13 mouse cellular contexts compared by ENCODE assay signal in genomic region chr17:84048533-84048932, GRCm38 (mm10).
DNase-seq lines count a peak whose midpoint lies in the region; ATAC-seq lines count a peak whose summit lies in the region.
"Had no signal": no experiment of that assay in that cellular context is flagged by ENCODE, and none has a peak within 500 bp of the region (broad histone marks: within the 10 kb centered on the region; RNA-seq: fewer than 3 reads in every experiment).

No protein-coding gene starts in this region.

- ATAC-seq in hindbrain, embryonic 16.5 days, result peak; percentile 42; the same call in 1 of the 2 replicates
- no peak for ATAC-seq in hindbrain, embryonic 11.5 days (ENCODE audit: low FRiP score)
- no peak for ATAC-seq in megakaryocyte, adult 5-6 weeks (ENCODE audit: poor library complexity, severe bottlenecking)

- H3K4me2 ChIP-seq in hindbrain, embryonic 16.5 days (ENCODE audit: low read length), result no peak overlapping the region
- no peak overlapping the region for H3K4me2 ChIP-seq in hindbrain, embryonic 11.5 days (replicated peaks; ENCODE audit: low read depth, low read length)
- H3K4me2 ChIP-seq: limb, embryonic 15.5 days had no signal

- 49% methylated on average over 6 of the region's 6 CpGs for WGBS in hindbrain, embryonic 16.5 days
- 64% methylated on average over 5 of the region's 6 CpGs for WGBS in hindbrain, embryonic 11.5 days
- 79% methylated on average over 6 of the region's 6 CpGs for WGBS in limb, embryonic 10.5 days

- H3K9ac ChIP-seq in hindbrain, embryonic 16.5 days (ENCODE audit: low read depth, low read length), result no peak overlapping the region
- H3K9ac ChIP-seq in hindbrain, embryonic 11.5 days (ENCODE audit: low read depth, low read length), result no peak overlapping the region
- H3K9ac ChIP-seq: limb, embryonic 15.5 days had no signal

- H3K36me3 ChIP-seq in hindbrain, embryonic 16.5 days (ENCODE audit: control insufficient read depth, insufficient read depth, low read length), result no peaks in the 10 kb centered on the region
- H3K36me3 ChIP-seq in hindbrain, embryonic 11.5 days (ENCODE audit: control insufficient read depth, insufficient read depth, low read length), result no peaks in the 10 kb centered on the region
- H3K36me3 ChIP-seq in limb, embryonic 10.5 days, result no peaks in the 10 kb centered on the region
- H3K36me3 ChIP-seq: G1E; limb, embryonic 15.5 days had no signal

- DNase-seq in adrenal gland, postnatal 14 days, result peak; percentile 59
- no peak for DNase-seq in adrenal gland, postnatal 4 days (ENCODE audit: low spot score in 2 of 2)
- no peak for DNase-seq in hindbrain, embryonic 11.5 days (ENCODE audit: low spot score)
- peak; percentile 39 for DNase-seq in lung, postnatal 36 days
- DNase-seq in lung, postnatal 14 days, result no peak
- DNase-seq in limb, embryonic 10.5 days (ENCODE audit: low spot score), result no peak
- DNase-seq: B cell, adult 2 months; kidney, postnatal 10 days; thymus, postnatal 25 days had no signal

- H3K4me1 ChIP-seq in hindbrain, embryonic 16.5 days (ENCODE audit: control insufficient read depth, insufficient read depth, low read depth, low read length), result no peaks in the 10 kb centered on the region; the same call in 1 of the 2 replicates
- no peaks in the 10 kb centered on the region for H3K4me1 ChIP-seq in hindbrain, embryonic 11.5 days (replicated peaks; ENCODE audit: control insufficient read depth, insufficient read depth, low read length)
- H3K4me1 ChIP-seq in limb, embryonic 10.5 days, result peaks cover 33% of the 10 kb centered on the region

- no peaks in the 10 kb centered on the region; the same call in 1 of the 2 replicates for H3K9me3 ChIP-seq in hindbrain, embryonic 16.5 days (ENCODE audit: control insufficient read depth, low read length)
- no peaks in the 10 kb centered on the region for H3K9me3 ChIP-seq in hindbrain, embryonic 11.5 days (ENCODE audit: control insufficient read depth, low read length)
- no peaks in the 10 kb centered on the region for H3K9me3 ChIP-seq in limb, embryonic 10.5 days (replicated peaks)
- H3K9me3 ChIP-seq: limb, embryonic 15.5 days had no signal

- no peak overlapping the region for H3K4me3 ChIP-seq in hindbrain, embryonic 16.5 days (ENCODE audit: low read length)
- no peak overlapping the region for H3K4me3 ChIP-seq in hindbrain, embryonic 11.5 days (ENCODE audit: low read depth, low read length)
- no peak overlapping the region for H3K4me3 ChIP-seq in limb, embryonic 10.5 days
- H3K4me3 ChIP-seq: limb, embryonic 15.5 days had no signal

- no peaks in the 10 kb centered on the region for H3K27me3 ChIP-seq in hindbrain, embryonic 16.5 days (replicated peaks; ENCODE audit: control insufficient read depth, insufficient read depth, low read length)
- H3K27me3 ChIP-seq in hindbrain, embryonic 11.5 days (ENCODE audit: control insufficient read depth, insufficient read depth, low read length), result no peaks in the 10 kb centered on the region
- no peaks in the 10 kb centered on the region for H3K27me3 ChIP-seq in limb, embryonic 10.5 days (ENCODE audit: low read depth, poor library complexity, severe bottlenecking)
- H3K27me3 ChIP-seq: limb, embryonic 15.5 days had no signal

- H3K27ac ChIP-seq in hindbrain, embryonic 16.5 days (ENCODE audit: low read depth, low read length), result no peak overlapping the region
- H3K27ac ChIP-seq in hindbrain, embryonic 11.5 days (ENCODE audit: low read depth, low read length), result no peak overlapping the region
- H3K27ac ChIP-seq in limb, embryonic 10.5 days, result peak overlapping the region; percentile 66
- H3K27ac ChIP-seq: limb, embryonic 15.5 days had no signal

Comparison
In these comparisons a context has a peak if more than half of its experiments do, and no peak if none do; other contexts are left out.
1. DNase-seq: peak in adrenal gland, postnatal 14 days (single experiment) and lung, postnatal 36 days (single experiment); none in adrenal gland, postnatal 4 days (0 of 2), hindbrain, embryonic 11.5 days (single experiment), lung, postnatal 14 days (single experiment) and limb, embryonic 10.5 days (single experiment).